Comparison of ENCODE assay signal across 8 mouse cellular contexts in genomic region chr2:173306734-173307525, GRCm38 (mm10). TPM values are rescaled to one million over a fixed set of nuclear protein-coding genes. Genes with fewer than 3 reads are reported as not detected.
A peak's percentile ranks its signal among the peaks of the same experiment; 100 is the strongest.
DNase-seq lines count a peak whose midpoint lies in the region; ATAC-seq and TF ChIP-seq lines count a peak whose summit lies in the region.

No protein-coding gene starts in this region.

- no peak for TF ChIP-seq EP300 in stomach, postnatal 0 days (optimal IDR thresholded peaks at IDR 0.05)

- H3K27ac ChIP-seq in intestine, embryonic 14.5 days (ENCODE audit: low read depth): no peak overlapping the region
- H3K27ac ChIP-seq in left cerebral cortex, adult 2 months: no peak overlapping the region
- H3K27ac ChIP-seq in midbrain, embryonic 16.5 days (ENCODE audit: low read length): peak overlapping the region; percentile 53; the same call in 1 of the 2 replicates
- no peak overlapping the region for H3K27ac ChIP-seq in stomach, postnatal 0 days (replicated peaks)

- DNase-seq in adrenal gland, adult (ENCODE audit: inconsistent age in 2 of 2, low spot score in 1 of 2): peak; percentile 83 to 92
- peak; percentile 54 to 67 for DNase-seq in cerebellum, postnatal 36 days
- DNase-seq in gastrocnemius, postnatal 36 days: peak; percentile 38 to 54
- no peak for DNase-seq in intestine, embryonic 14.5 days (ENCODE audit: low spot score)
- DNase-seq in left cerebral cortex, adult 2 months (ENCODE audit: extremely low spot score in 1 of 2, low spot score in 2 of 2): peak; percentile 82 to 85
- DNase-seq in stomach, postnatal 0 days (ENCODE audit: low spot score): peak; percentile 69
- DNase-seq in embryo, embryonic 10 days (ENCODE audit: low spot score): no peak

- intact Hi-C loops in gastrocnemius, postnatal 36 days (cut with DNase I): no loop called here
- intact Hi-C loops in left cerebral cortex, adult 2 months (cut with DNase I): loop anchor here (1.0 to 5.0 kb wide), 4 partner anchors 31 to 145 kb away; partner anchors contain the start of gene Pmepa1

- no peaks in the 10 kb centered on the region for H3K9me3 ChIP-seq in intestine, embryonic 14.5 days (ENCODE audit: control insufficient read depth, low read length)
- H3K9me3 ChIP-seq in midbrain, embryonic 16.5 days (replicated peaks; ENCODE audit: control insufficient read depth, low read length, poor library complexity, severe bottlenecking): no peaks in the 10 kb centered on the region
- H3K9me3 ChIP-seq in stomach, postnatal 0 days (ENCODE audit: control insufficient read depth, low read length): no peaks in the 10 kb centered on the region

- WGBS in intestine, embryonic 14.5 days: 40% methylated on average over 11 of the region's 11 CpGs
- 35% methylated on average over 9 of the region's 11 CpGs for WGBS in midbrain, embryonic 16.5 days
- WGBS in stomach, postnatal 0 days: 26% methylated on average over 10 of the region's 11 CpGs

- ATAC-seq in intestine, embryonic 14.5 days (replicated peaks; ENCODE audit: low FRiP score, low TSS enrichment, low read depth): 0 out of 2 replicates have a peak, but pooled peaks have one; percentile 47
- ATAC-seq in midbrain, embryonic 16.5 days: peak; percentile 87
- ATAC-seq in stomach, postnatal 0 days (ENCODE audit: low FRiP score, low TSS enrichment): peak; percentile 84

- H3K36me3 ChIP-seq in intestine, embryonic 14.5 days (ENCODE audit: control insufficient read depth, insufficient read depth, low read length): no peaks in the 10 kb centered on the region
- no peaks in the 10 kb centered on the region for H3K36me3 ChIP-seq in midbrain, embryonic 16.5 days (ENCODE audit: control insufficient read depth, insufficient read depth, low read length)
- H3K36me3 ChIP-seq in stomach, postnatal 0 days (ENCODE audit: control insufficient read depth, insufficient read depth, low read length): no peaks in the 10 kb centered on the region

- no peak overlapping the region for H3K4me2 ChIP-seq in intestine, embryonic 14.5 days (ENCODE audit: low read length)
- peak overlapping the region; percentile 48 for H3K4me2 ChIP-seq in midbrain, embryonic 16.5 days (ENCODE audit: low read length)
- H3K4me2 ChIP-seq in stomach, postnatal 0 days (replicated peaks; ENCODE audit: low read depth): peak overlapping the region; percentile 25; the same call in 1 of the 2 replicates

- H3K4me3 ChIP-seq in intestine, embryonic 14.5 days (ENCODE audit: low read depth, low read length): no peak overlapping the region
- H3K4me3 ChIP-seq in left cerebral cortex, adult 2 months: no peak overlapping the region
- no peak overlapping the region for H3K4me3 ChIP-seq in midbrain, embryonic 16.5 days (ENCODE audit: low read depth, low read length)
- no peak overlapping the region for H3K4me3 ChIP-seq in stomach, postnatal 0 days (ENCODE audit: low read depth, low read length)

- no peak overlapping the region for H3K9ac ChIP-seq in intestine, embryonic 14.5 days (ENCODE audit: low read length)
- H3K9ac ChIP-seq in midbrain, embryonic 16.5 days (ENCODE audit: low read depth, low read length): no peak overlapping the region
- H3K9ac ChIP-seq in stomach, postnatal 0 days (ENCODE audit: low read length): no peak overlapping the region

- no peak for TF ChIP-seq CTCF in left cerebral cortex, adult 2 months (IDR thresholded peaks at IDR 0.05)
- TF ChIP-seq CTCF in stomach, postnatal 0 days (IDR thresholded peaks at IDR 0.05; ENCODE audit: low read depth): no peak

- no peaks in the 10 kb centered on the region for H3K27me3 ChIP-seq in intestine, embryonic 14.5 days (replicated peaks; ENCODE audit: control insufficient read depth, insufficient read depth, low read length)
- no peaks in the 10 kb centered on the region for H3K27me3 ChIP-seq in midbrain, embryonic 16.5 days (ENCODE audit: control insufficient read depth, insufficient read depth, low read depth, low read length)
- H3K27me3 ChIP-seq in stomach, postnatal 0 days (ENCODE audit: control insufficient read depth, insufficient read depth, low read length): no peaks in the 10 kb centered on the region

- H3K4me1 ChIP-seq in intestine, embryonic 14.5 days (replicated peaks; ENCODE audit: control insufficient read depth, insufficient read depth, low read length): peaks cover 17% of the 10 kb centered on the region
- peaks cover 18% of the 10 kb centered on the region for H3K4me1 ChIP-seq in midbrain, embryonic 16.5 days (ENCODE audit: control insufficient read depth, insufficient read depth, low read length)
- no peaks in the 10 kb centered on the region for H3K4me1 ChIP-seq in stomach, postnatal 0 days (replicated peaks; ENCODE audit: control insufficient read depth, insufficient read depth)

RNA-seq across cellular contexts. Expression of gene Pmepa1, which starts 30.6 kb away (rescaled TPM):
- total RNA-seq in gastrocnemius, postnatal 36 days (2021): 10 to 100 TPM; 14.7 to 21.8 TPM
- 10.4 and 12.0 TPM in 2 replicates for polyA plus RNA-seq in intestine, embryonic 14.5 days (2014; fragmentation: Nextera tagmentation; extraction: Ambion mirVana)
- total RNA-seq in left cerebral cortex, adult 2 months (2021): 10 to 100 TPM; 53.4 to 58.5 TPM
- polyA plus RNA-seq in midbrain, embryonic 16.5 days (2015; fragmentation: Nextera tagmentation; extraction: Ambion mirVana): 3.4 and 4.5 TPM in 2 replicates
- polyA plus RNA-seq in stomach, postnatal 0 days (2015; fragmentation: Nextera tagmentation; extraction: Ambion mirVana): 6.1 and 7.0 TPM in 2 replicates

Comparison
In these comparisons a context has a peak if more than half of its experiments do, and no peak if none do; other contexts are left out.
1. DNase-seq: peak in adrenal gland, adult (2 of 2), cerebellum, postnatal 36 days (2 of 2), gastrocnemius, postnatal 36 days (2 of 2), left cerebral cortex, adult 2 months (2 of 2) and stomach, postnatal 0 days (single experiment); none in intestine, embryonic 14.5 days (single experiment) and embryo, embryonic 10 days (single experiment).
2. Peak in every context shown above with its lines, with median percentiles within 50 percentile points of each other: ATAC-seq.